Mouse (Mus musculus) thymus, postnatal 0 days (tissue): Measurements from ENCODE around the gene Psg23. TPM values are rescaled to one million over a fixed set of nuclear protein-coding genes. Genes with fewer than 3 reads are reported as not detected.
"Not testable (repeated sequence)": the region's sequence is repeated elsewhere in the genome, so short reads cannot be mapped to it uniquely, and the experiment has no call there.

Source experiments
- DNase-seq: peaks from one replicate; pipeline ENCODE4 v3.0.0-alpha.2; 2015; ENCODE audit warnings: low spot score
- polyA plus RNA-seq: library from polyadenylated mRNA; unstranded; fragments of >200 nt; fragmentation: Nextera tagmentation; extraction: Ambion mirVana; gene quantifications from 2 replicates; pipeline ENCODE4 v1.2.1, GENCODE M21; 2015

The Psg23 gene
- polyA plus RNA-seq = 0.21 and 0.23 TPM in 2 replicates

- not testable (repeated sequence) for DNase-seq
Measured at GRCm38 (mm10) chr7:18616401-18616800, at the start of gene Psg23. Gene Psg23, minus strand, starts transcription at chr7:18616501.

- not testable (repeated sequence) for DNase-seq
Measured at GRCm38 (mm10) chr7:18656625-18657024, 40.3 kb upstream of the Psg23 start, which contains the start of gene Psg21. Gene Psg21, minus strand, starts transcription at chr7:18656725.

GRCm38 (mm10) chr7:18626921-18627320, 10.6 kb upstream of the Psg23 start:
- DNase-seq = not testable (repeated sequence)

GRCm38 (mm10) chr7:18567205-18567604, 49.1 kb downstream of the Psg23 start, which contains the start of gene Psg27:
Gene Psg27, minus strand, starts transcription at chr7:18567305.
- DNase-seq = no peak

- DNase-seq = no peak
Measured at GRCm38 (mm10) chr7:18559850-18560249, 56.5 kb downstream of the Psg23 start.

Other genes starting within 250 kb of the Psg23 start
- gene Psg28, start 184.5 kb downstream of the Psg23 start, polyA plus RNA-seq = 0.06 and 0.07 TPM in 2 replicates
- gene Psg26, start 132.3 kb downstream of the Psg23 start, polyA plus RNA-seq = not detected in 2 replicates
- gene Psg25, start 84.2 kb downstream of the Psg23 start, polyA plus RNA-seq = 0.04 TPM in 1 of 2 replicates, not detected in the other
- 0.29 and 0.44 TPM in 2 replicates for gene Psg27, start 49.2 kb downstream of the Psg23 start, polyA plus RNA-seq
- 0.28 TPM in 1 of 2 replicates, not detected in the other for gene Psg21, start 40.2 kb upstream of the Psg23 start, polyA plus RNA-seq
- 0.09 TPM in 1 of 2 replicates, not detected in the other for gene Psg20, start 69.7 kb upstream of the Psg23 start, polyA plus RNA-seq
- gene Psg22, start 101.6 kb upstream of the Psg23 start, polyA plus RNA-seq = 0.19 and 0.23 TPM in 2 replicates
- gene Psg19, start 182.0 kb upstream of the Psg23 start, polyA plus RNA-seq = not detected in 2 replicates
- 0.08 TPM in 2 replicates for gene Psg17, start 205.1 kb upstream of the Psg23 start, polyA plus RNA-seq
- 0.26 and 0.44 TPM in 2 replicates for gene Mill2, start 223.5 kb upstream of the Psg23 start, polyA plus RNA-seq